Mouse (Mus musculus) forebrain, postnatal 0 days (tissue): ENCODE data around the gene Lactb. TPM values are rescaled to one million over a fixed set of nuclear protein-coding genes. Genes with fewer than 3 reads are reported as not detected.

Experiments
- ATAC-seq: fragments of 200-750 bp; cut with Nextera tagmentation; 2 replicates; pipeline ENCODE4 v1.8.0; 2017; ENCODE audit warnings: mild to moderate bottlenecking, moderate library complexity
- DNase-seq: peaks from one replicate; pipeline ENCODE4 v3.0.0-alpha.2; 2015
- H3K27ac ChIP-seq: fragments of 300-500 bp; sonication (generic); 2 replicates; pipeline ENCODE4 v1.5.1; 2014; ENCODE audit warnings: low read depth, mild to moderate bottlenecking, antibody characterized with exemption, low read length, moderate library complexity, mixed read lengths
- H3K27me3 ChIP-seq: fragments of 300-500 bp; sonication (generic); 2 replicates; pipeline ENCODE4 v1.6.1; 2014; ENCODE audit warnings: mild to moderate bottlenecking, low read length, mixed read lengths; ENCODE audit not compliant: insufficient read depth
- H3K36me3 ChIP-seq: fragments of 300-500 bp; sonication (generic); 2 replicates; pipeline ENCODE4 v1.6.1; 2014; ENCODE audit warnings: mild to moderate bottlenecking, moderate library complexity; ENCODE audit not compliant: insufficient read depth
- H3K4me1 ChIP-seq: fragments of 300-500 bp; sonication (generic); 2 replicates; pipeline ENCODE4 v1.6.1; 2014; ENCODE audit warnings: antibody characterized with exemption; ENCODE audit not compliant: insufficient read depth
- H3K4me2 ChIP-seq: fragments of 300-500 bp; sonication (generic); 2 replicates; pipeline ENCODE4 v1.6.1; 2014; ENCODE audit warnings: low read depth, mild to moderate bottlenecking, moderate library complexity
- H3K4me3 ChIP-seq: fragments of 300-500 bp; sonication (generic); 2 replicates; pipeline ENCODE4 v1.5.1; 2014; ENCODE audit warnings: low read depth, low read length, mixed read lengths
- H3K9ac ChIP-seq: fragments of 300-500 bp; sonication (generic); 2 replicates; pipeline ENCODE4 v1.6.1; 2014; ENCODE audit warnings: mild to moderate bottlenecking
- H3K9me3 ChIP-seq: fragments of 300-500 bp; sonication (generic); 2 replicates; pipeline ENCODE4 v1.6.1; 2016; ENCODE audit warnings: low read length
- CTCF ChIP-seq: sonication (generic); IDR thresholded peaks from 2 replicates; pipeline ENCODE4 v1.5.1; 2016; ENCODE audit warnings: antibody characterized with exemption, control low read depth, low read depth
- whole genome bisulfite sequencing: fragments of 180-500 bp; shearing (Covaris S2); extraction: QIAGEN DNeasy Blood & Tissue Kit; methylation state at CpG from one replicate; pipeline ENCODE4 v1.1.7; 2014; 5-methylcytosine and 5-hydroxymethylcytosine counted together
- polyA plus RNA-seq: library from polyadenylated mRNA; unstranded; fragments of >200 nt; fragmentation: Nextera tagmentation; extraction: Ambion mirVana; gene quantifications from 2 replicates; pipeline ENCODE4 v1.2.1, GENCODE M21; 2015
- total RNA-seq: library from RNA; depleted of rRNA; stranded (reverse); fragments of >200 nt; gene quantifications from 2 replicates; pipeline ENCODE4 v1.2.3, GENCODE M21; 2014

Lactb gene
- total and polyA plus RNA-seq, 2 experiments from 2014 or later, result 12.2 to 20.3 TPM

GRCm38 (mm10) chr9:66985377-66985776 is 10.1 kb upstream of the Lactb start:
- Histone ChIP-seq H3K9me3 (no peaks in the 10 kb centered on the region), H3K4me3 (no peak overlapping the region), H3K4me1 (no peaks in the 10 kb centered on the region), H3K36me3 (no peaks in the 10 kb centered on the region), H3K27ac (no peak overlapping the region), H3K4me2 (no peak overlapping the region), H3K9ac (no peak overlapping the region), H3K27me3 (no peaks in the 10 kb centered on the region)
- ATAC-seq (no peak), DNase-seq (no peak)
- no peak for TF ChIP-seq CTCF
- WGBS, result 87% methylated on average over 7 of the region's 7 CpGs

- H3K4me2 ChIP-seq, result no peak overlapping the region
- no peak for ATAC-seq
- WGBS, result 79% methylated on average over 7 of the region's 7 CpGs
- no peak overlapping the region for H3K4me3 ChIP-seq
- H3K27ac ChIP-seq, result no peak overlapping the region
- H3K27me3 ChIP-seq, result no peaks in the 10 kb centered on the region
- no peaks in the 10 kb centered on the region for H3K9me3 ChIP-seq
- no peaks in the 10 kb centered on the region for H3K36me3 ChIP-seq
- no peak for TF ChIP-seq CTCF
- no peak for DNase-seq
- H3K9ac ChIP-seq, result no peak overlapping the region
- no peaks in the 10 kb centered on the region for H3K4me1 ChIP-seq
Observed at GRCm38 (mm10) chr9:66982085-66982484, 6.8 kb upstream of the Lactb start.

- WGBS, result 5% methylated on average over 5 of the region's 5 CpGs
- H3K4me1 ChIP-seq, result 0 out of 2 replicates have a peak, but pooled peaks cover 5% of the 10 kb centered on the region
- no peaks in the 10 kb centered on the region for H3K36me3 ChIP-seq
- DNase-seq (peak; percentile 82), ATAC-seq (peak; percentile 73)
- no peak overlapping the region for H3K27ac ChIP-seq
- TF ChIP-seq CTCF, result peak; percentile 95
- H3K4me3 ChIP-seq, result no peak overlapping the region
- no peaks in the 10 kb centered on the region for H3K27me3 ChIP-seq
- H3K9me3 ChIP-seq, result no peaks in the 10 kb centered on the region
- H3K4me2 ChIP-seq, result no peak overlapping the region
- no peak overlapping the region for H3K9ac ChIP-seq
Observed at GRCm38 (mm10) chr9:66980458-66980857, 5.2 kb upstream of the Lactb start.

- H3K4me1 ChIP-seq, result peaks cover 9% of the 10 kb centered on the region; the same call in 1 of the 2 replicates
- 0 out of 2 replicates have a peak, but pooled peaks have one; percentile 14 for TF ChIP-seq CTCF
- no peak overlapping the region for H3K4me2 ChIP-seq
- H3K4me3 ChIP-seq, result no peak overlapping the region
- DNase-seq (no peak), ATAC-seq (no peak)
- 72% methylated on average over 1 of the region's 1 CpGs for WGBS
- H3K36me3 ChIP-seq, result no peaks in the 10 kb centered on the region
- H3K9me3 ChIP-seq, result no peaks in the 10 kb centered on the region
- H3K27ac ChIP-seq, result no peak overlapping the region
- H3K27me3 ChIP-seq, result no peaks in the 10 kb centered on the region
- H3K9ac ChIP-seq, result no peak overlapping the region
Observed at GRCm38 (mm10) chr9:66978468-66978867, 3.2 kb upstream of the Lactb start.

DNA sequence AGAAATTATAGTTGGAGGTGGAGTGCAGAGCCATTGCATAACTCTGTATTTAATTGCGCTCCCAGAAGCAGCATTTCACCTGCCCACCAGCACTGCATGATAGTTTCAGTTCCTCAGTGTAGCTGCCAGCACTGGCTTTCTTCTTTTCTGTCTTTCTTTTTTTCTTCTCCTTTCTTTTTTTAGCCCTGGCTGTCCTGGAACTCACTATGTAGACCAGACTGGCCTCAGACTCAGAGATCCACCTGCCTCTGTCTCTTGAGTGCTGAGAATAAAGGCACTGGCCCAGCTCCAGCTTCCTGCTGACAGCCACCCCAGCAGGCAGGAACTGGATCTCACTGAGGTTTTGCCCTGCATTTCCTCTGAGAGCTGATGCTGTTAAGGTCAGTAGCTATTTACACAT is 2.7 kb upstream of the Lactb start:
- H3K9me3 ChIP-seq, result no peaks in the 10 kb centered on the region
- no peak for DNase-seq
- 97% methylated on average over 1 of the region's 1 CpGs for WGBS

DNA sequence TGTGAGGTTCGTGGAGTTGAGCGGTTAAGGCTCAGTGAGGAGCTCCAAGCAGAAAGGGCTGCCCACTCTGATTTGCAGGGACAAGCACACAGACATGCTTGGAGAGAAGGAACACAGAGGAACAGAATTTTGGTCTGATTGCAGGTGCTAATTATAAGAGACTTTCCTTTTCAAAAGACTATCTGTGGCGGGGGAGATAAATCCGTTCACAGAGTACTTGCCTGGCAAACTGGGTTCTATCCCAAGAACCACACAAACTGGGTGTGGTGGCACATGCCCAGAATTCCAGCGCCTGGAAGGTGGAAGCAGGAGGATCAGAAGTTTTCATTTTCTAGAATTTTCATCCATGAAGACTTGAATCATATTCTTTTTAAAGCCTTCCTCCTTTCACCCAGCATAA is 1.8 kb upstream of the Lactb start:
- Histone ChIP-seq H3K36me3 (no peaks in the 10 kb centered on the region), H3K27ac (no peak overlapping the region), H3K27me3 (no peaks in the 10 kb centered on the region), H3K4me1 (peaks cover 9% of the 10 kb centered on the region; the same call in 1 of the 2 replicates), H3K4me2 (no peak overlapping the region), H3K4me3 (no peak overlapping the region), H3K9ac (no peak overlapping the region), H3K9me3 (no peaks in the 10 kb centered on the region)
- ATAC-seq, result no peak
- 77% methylated on average over 5 of the region's 5 CpGs for WGBS
- DNase-seq, result no peak
- no peak for TF ChIP-seq CTCF

More for the DNA sequence above, 2.7 kb upstream of the Lactb start:
- Histone ChIP-seq H3K27ac (no peak overlapping the region), H3K4me2 (no peak overlapping the region), H3K9ac (no peak overlapping the region), H3K4me3 (no peak overlapping the region), H3K27me3 (no peaks in the 10 kb centered on the region), H3K36me3 (no peaks in the 10 kb centered on the region), H3K4me1 (peaks cover 9% of the 10 kb centered on the region; the same call in 1 of the 2 replicates)
- no peak for ATAC-seq
- no peak for TF ChIP-seq CTCF

GRCm38 (mm10) chr9:66974721-66975225 is 511 bp downstream of the Lactb start:
- DNase-seq (peak; percentile 68), ATAC-seq (peak; percentile 80)
- 4% methylated on average over 40 of the region's 41 CpGs for WGBS
- H3K9ac ChIP-seq, result peak overlapping the region; percentile 90
- H3K27ac ChIP-seq, result peak overlapping the region; percentile 91
- H3K4me2 ChIP-seq, result peak overlapping the region; percentile 65
- peaks cover 9% of the 10 kb centered on the region; the same call in 1 of the 2 replicates for H3K4me1 ChIP-seq
- peak overlapping the region; percentile 95 for H3K4me3 ChIP-seq
- 0 out of 2 replicates have a peak, but pooled peaks have one; percentile 23 for TF ChIP-seq CTCF
- no peaks in the 10 kb centered on the region for H3K9me3 ChIP-seq
- H3K36me3 ChIP-seq, result peaks cover 14% of the 10 kb centered on the region
- H3K27me3 ChIP-seq, result no peaks in the 10 kb centered on the region
